Comparison of ENCODE assay signal across 12 mouse cellular contexts in the genomic region with DNA sequence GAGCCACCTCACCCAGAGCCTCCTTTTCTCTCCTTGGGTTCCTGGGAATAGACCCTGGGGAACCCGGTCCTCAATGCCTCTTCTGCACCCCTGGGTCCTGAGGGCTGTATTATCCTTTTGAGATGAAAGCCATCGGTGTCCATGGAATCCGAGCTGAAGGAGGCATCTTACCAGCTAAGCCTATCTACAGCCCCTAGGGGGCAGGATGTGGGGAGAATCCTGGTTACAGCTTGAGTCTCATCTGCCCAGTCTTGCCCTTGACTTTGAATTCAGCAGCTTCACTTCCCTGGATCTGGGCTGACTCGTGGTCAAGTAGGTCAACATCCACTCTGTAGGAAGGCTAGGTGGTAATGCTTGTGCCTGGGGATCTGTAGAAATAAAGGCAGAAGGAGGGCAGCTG. TPM values are rescaled to one million over a fixed set of nuclear protein-coding genes. Genes with fewer than 3 reads are reported as not detected.
DNase-seq lines count a peak whose midpoint lies in the region; ATAC-seq and TF ChIP-seq lines count a peak whose summit lies in the region.
"Had no signal": no experiment of that assay in that cellular context is flagged by ENCODE, and none has a peak within 500 bp of the region (broad histone marks: within the 10 kb centered on the region; RNA-seq: fewer than 3 reads in every experiment).

No protein-coding gene starts in this region.

- no peak for DNase-seq in kidney, adult 2 months
- peak; percentile 57 for DNase-seq in ES-CJ7 (ENCODE audit: low read depth, low spot score)
- DNase-seq in forebrain, embryonic 11.5 days (ENCODE audit: low spot score): no peak
- no peak for DNase-seq in thymus, postnatal 36 days
- no peak for DNase-seq in thymus, postnatal 4 days

- no peaks in the 10 kb centered on the region for H3K27me3 ChIP-seq in kidney, adult 2 months (replicated peaks; ENCODE audit: control insufficient read depth, insufficient read depth, low read length)
- H3K27me3 ChIP-seq in kidney, embryonic 16.5 days (ENCODE audit: insufficient read depth, low read length): no peaks in the 10 kb centered on the region; the same call in 1 of the 2 replicates
- no peaks in the 10 kb centered on the region for H3K27me3 ChIP-seq in forebrain, embryonic 11.5 days (ENCODE audit: control insufficient read depth, insufficient read depth, low read length)
- no peaks in the 10 kb centered on the region; the same call in 1 of the 2 replicates for H3K27me3 ChIP-seq in midbrain, embryonic 13.5 days
- H3K27me3 ChIP-seq in kidney, embryonic 14.5 days (ENCODE audit: control insufficient read depth, insufficient read depth, low read length): no peaks in the 10 kb centered on the region

- H3K4me3 ChIP-seq in kidney, adult 2 months (ENCODE audit: insufficient read depth, low read depth, low read length): no peak overlapping the region
- H3K4me3 ChIP-seq in kidney, embryonic 16.5 days (ENCODE audit: low read length): no peak overlapping the region
- no peak overlapping the region for H3K4me3 ChIP-seq in forebrain, embryonic 11.5 days (ENCODE audit: low read depth, low read length)
- H3K4me3 ChIP-seq in midbrain, embryonic 13.5 days (replicated peaks): no peak overlapping the region; the same call in 1 of the 2 replicates
- H3K4me3 ChIP-seq in kidney, embryonic 14.5 days (ENCODE audit: low read length): no peak overlapping the region
- H3K4me3 ChIP-seq: kidney, embryonic 15.5 days had no signal

- H3K27ac ChIP-seq in kidney, adult 2 months (ENCODE audit: insufficient read depth, low read depth, low read length): no peak overlapping the region
- H3K27ac ChIP-seq in kidney, embryonic 16.5 days (ENCODE audit: low read length): no peak overlapping the region
- H3K27ac ChIP-seq in forebrain, embryonic 11.5 days (ENCODE audit: low read depth, low read length): no peak overlapping the region
- H3K27ac ChIP-seq in midbrain, embryonic 13.5 days: peak overlapping the region; percentile 93
- H3K27ac ChIP-seq in kidney, embryonic 14.5 days (ENCODE audit: low read depth, low read length): no peak overlapping the region
- H3K27ac ChIP-seq: kidney, embryonic 15.5 days; macrophage had no signal

- H3K9ac ChIP-seq in kidney, embryonic 16.5 days (replicated peaks; ENCODE audit: low read length): no peak overlapping the region
- no peak overlapping the region for H3K9ac ChIP-seq in forebrain, embryonic 11.5 days (ENCODE audit: low read length)
- H3K9ac ChIP-seq in midbrain, embryonic 13.5 days (replicated peaks): no peak overlapping the region
- H3K9ac ChIP-seq in kidney, embryonic 14.5 days (ENCODE audit: low read depth, low read length): no peak overlapping the region
- H3K9ac ChIP-seq: kidney, embryonic 15.5 days had no signal

- H3K4me2 ChIP-seq in kidney, embryonic 16.5 days (replicated peaks; ENCODE audit: low read depth, low read length): no peak overlapping the region
- H3K4me2 ChIP-seq in forebrain, embryonic 11.5 days (ENCODE audit: low read depth, low read length, severe bottlenecking): 0 out of 2 replicates have a peak overlapping the region, but pooled peaks have one; percentile 53
- peak overlapping the region; percentile 64 for H3K4me2 ChIP-seq in midbrain, embryonic 13.5 days (replicated peaks)
- no peak overlapping the region for H3K4me2 ChIP-seq in kidney, embryonic 14.5 days (replicated peaks; ENCODE audit: low read depth, low read length)
- H3K4me2 ChIP-seq: kidney, embryonic 15.5 days had no signal

- H3K36me3 ChIP-seq in kidney, adult 2 months (ENCODE audit: control insufficient read depth, insufficient read depth, low read length): no peaks in the 10 kb centered on the region
- no peaks in the 10 kb centered on the region for H3K36me3 ChIP-seq in kidney, embryonic 16.5 days (ENCODE audit: insufficient read depth, low read length)
- no peaks in the 10 kb centered on the region for H3K36me3 ChIP-seq in forebrain, embryonic 11.5 days (ENCODE audit: control insufficient read depth, insufficient read depth, low read length)
- peaks cover 6% of the 10 kb centered on the region; the same call in 1 of the 2 replicates for H3K36me3 ChIP-seq in midbrain, embryonic 13.5 days
- H3K36me3 ChIP-seq in kidney, embryonic 14.5 days (ENCODE audit: control insufficient read depth, insufficient read depth, low read length): no peaks in the 10 kb centered on the region
- H3K36me3 ChIP-seq: kidney, embryonic 15.5 days had no signal

- H3K9me3 ChIP-seq in kidney, embryonic 16.5 days (ENCODE audit: low read length): peaks cover 3% of the 10 kb centered on the region; the same call in 1 of the 2 replicates
- H3K9me3 ChIP-seq in forebrain, embryonic 11.5 days (ENCODE audit: control insufficient read depth, low read length): no peaks in the 10 kb centered on the region
- H3K9me3 ChIP-seq in midbrain, embryonic 13.5 days: no peaks in the 10 kb centered on the region
- no peaks in the 10 kb centered on the region; the same call in 1 of the 2 replicates for H3K9me3 ChIP-seq in kidney, embryonic 14.5 days (ENCODE audit: control insufficient read depth, low read length)
- H3K9me3 ChIP-seq: kidney, embryonic 15.5 days had no signal

- no peak for ATAC-seq in kidney, embryonic 16.5 days (ENCODE audit: low FRiP score, low TSS enrichment)
- ATAC-seq in forebrain, embryonic 11.5 days (replicated peaks; ENCODE audit: low FRiP score): peak; percentile 6; the same call in 1 of the 2 replicates
- 0 out of 2 replicates have a peak, but pooled peaks have one; percentile 1 for ATAC-seq in midbrain, embryonic 13.5 days
- ATAC-seq in kidney, embryonic 14.5 days (ENCODE audit: low FRiP score, low TSS enrichment): no peak

- no peaks in the 10 kb centered on the region for H3K4me1 ChIP-seq in kidney, adult 2 months (ENCODE audit: control insufficient read depth, insufficient read depth, low read length)
- H3K4me1 ChIP-seq in kidney, embryonic 16.5 days (ENCODE audit: insufficient read depth, low read length): no peaks in the 10 kb centered on the region
- peaks cover 13% of the 10 kb centered on the region; the same call in 1 of the 2 replicates for H3K4me1 ChIP-seq in forebrain, embryonic 11.5 days (replicated peaks; ENCODE audit: control insufficient read depth, insufficient read depth, low read length)
- H3K4me1 ChIP-seq in midbrain, embryonic 13.5 days (replicated peaks): peaks cover 36% of the 10 kb centered on the region
- H3K4me1 ChIP-seq in kidney, embryonic 14.5 days (ENCODE audit: control insufficient read depth, insufficient read depth, low read length): no peaks in the 10 kb centered on the region
- H3K4me1 ChIP-seq: kidney, embryonic 15.5 days had no signal

- TF ChIP-seq POLR2A in kidney, adult 2 months (IDR thresholded peaks at IDR 0.05; ENCODE audit: low read depth, low read length): no peak

- WGBS in kidney, adult 2 months: 61% methylated on average over 4 of the region's 4 CpGs
- WGBS in kidney, embryonic 16.5 days: 59% methylated on average over 4 of the region's 4 CpGs
- 47% methylated on average over 4 of the region's 4 CpGs for WGBS in forebrain, embryonic 11.5 days
- 33% methylated on average over 4 of the region's 4 CpGs for WGBS in midbrain, embryonic 13.5 days
- WGBS in kidney, embryonic 14.5 days: 55% methylated on average over 4 of the region's 4 CpGs

- 0 out of 2 replicates have a peak, but pooled peaks have one; percentile 14 for TF ChIP-seq CTCF in kidney, adult 2 months (conservative IDR thresholded peaks at IDR 0.05; ENCODE audit: insufficient read depth, insufficient read length, low read depth, low read length)

RNA-seq across cellular contexts. Expression of a gene that starts 3.1 kb away (rescaled TPM):
- polyA plus RNA-seq in kidney, adult 2 months (2012; rRNA removed): 0.20 TPM in 1 of 2 replicates, not detected in the other
- not detected in 2 replicates for polyA plus RNA-seq in kidney, embryonic 16.5 days (2015; fragmentation: Nextera tagmentation; extraction: Ambion mirVana)
- 2.2 and 2.4 TPM in 2 replicates for polyA plus RNA-seq in forebrain, embryonic 11.5 days (2014; fragmentation: Nextera tagmentation; extraction: Ambion mirVana)
- polyA plus RNA-seq in midbrain, embryonic 13.5 days (2015; fragmentation: Nextera tagmentation; extraction: Ambion mirVana): 9.6 and 9.7 TPM in 2 replicates
- polyA plus RNA-seq in kidney, embryonic 14.5 days (2014; fragmentation: Nextera tagmentation; extraction: Ambion mirVana): not detected in 2 replicates
- polyA plus RNA-seq: heart, embryonic 14.5 days; limb, embryonic 11.5 days; macrophage had no signal

RNA-seq across cellular contexts. Expression of a gene that starts 10.7 kb away (rescaled TPM):
- 2.2 and 2.3 TPM in 2 replicates for polyA plus RNA-seq in kidney, adult 2 months (2012; rRNA removed)
- 65.9 and 71.2 TPM in 2 replicates for polyA plus RNA-seq in kidney, embryonic 16.5 days (2015; fragmentation: Nextera tagmentation; extraction: Ambion mirVana)
- polyA plus RNA-seq in forebrain, embryonic 11.5 days (2014; fragmentation: Nextera tagmentation; extraction: Ambion mirVana): 91.6 and 100 TPM in 2 replicates
- polyA plus RNA-seq in midbrain, embryonic 13.5 days (2015; fragmentation: Nextera tagmentation; extraction: Ambion mirVana): 28.6 and 30.4 TPM in 2 replicates
- 83.3 and 116 TPM in 2 replicates for polyA plus RNA-seq in kidney, embryonic 14.5 days (2014; fragmentation: Nextera tagmentation; extraction: Ambion mirVana)

RNA-seq across cellular contexts. Expression of a gene that starts 19.4 kb away (rescaled TPM):
- polyA plus RNA-seq in kidney, adult 2 months (2012; rRNA removed): 0.47 and 0.90 TPM in 2 replicates
- polyA plus RNA-seq in kidney, embryonic 16.5 days (2015; fragmentation: Nextera tagmentation; extraction: Ambion mirVana): 8.6 and 11.3 TPM in 2 replicates
- polyA plus RNA-seq in forebrain, embryonic 11.5 days (2014; fragmentation: Nextera tagmentation; extraction: Ambion mirVana): 157 and 162 TPM in 2 replicates
- 341 and 349 TPM in 2 replicates for polyA plus RNA-seq in midbrain, embryonic 13.5 days (2015; fragmentation: Nextera tagmentation; extraction: Ambion mirVana)
- 8.6 and 15.8 TPM in 2 replicates for polyA plus RNA-seq in kidney, embryonic 14.5 days (2014; fragmentation: Nextera tagmentation; extraction: Ambion mirVana)

RNA-seq across cellular contexts. Expression of a gene that starts 31.1 kb away (rescaled TPM):
- polyA plus RNA-seq in kidney, adult 2 months (2012; rRNA removed): 0.24 and 3.5 TPM in 2 replicates
- 0.15 TPM in 1 of 2 replicates, not detected in the other for polyA plus RNA-seq in kidney, embryonic 16.5 days (2015; fragmentation: Nextera tagmentation; extraction: Ambion mirVana)
- polyA plus RNA-seq in forebrain, embryonic 11.5 days (2014; fragmentation: Nextera tagmentation; extraction: Ambion mirVana): 0.35 and 0.64 TPM in 2 replicates
- polyA plus RNA-seq in midbrain, embryonic 13.5 days (2015; fragmentation: Nextera tagmentation; extraction: Ambion mirVana): not detected in 2 replicates
- 0.12 and 0.13 TPM in 2 replicates for polyA plus RNA-seq in kidney, embryonic 14.5 days (2014; fragmentation: Nextera tagmentation; extraction: Ambion mirVana)
- polyA plus RNA-seq: limb, embryonic 11.5 days had no signal

RNA-seq across cellular contexts. Expression of a gene that starts 42.6 kb away (rescaled TPM):
- 0.08 and 0.09 TPM in 2 replicates for polyA plus RNA-seq in kidney, adult 2 months (2012; rRNA removed)
- polyA plus RNA-seq in kidney, embryonic 16.5 days (2015; fragmentation: Nextera tagmentation; extraction: Ambion mirVana): 0.41 and 0.62 TPM in 2 replicates
- 0.87 and 1.2 TPM in 2 replicates for polyA plus RNA-seq in forebrain, embryonic 11.5 days (2014; fragmentation: Nextera tagmentation; extraction: Ambion mirVana)
- 0.50 and 0.70 TPM in 2 replicates for polyA plus RNA-seq in midbrain, embryonic 13.5 days (2015; fragmentation: Nextera tagmentation; extraction: Ambion mirVana)
- polyA plus RNA-seq in kidney, embryonic 14.5 days (2014; fragmentation: Nextera tagmentation; extraction: Ambion mirVana): 0.80 and 1.1 TPM in 2 replicates
- polyA plus RNA-seq: macrophage had no signal

Comparison
In these comparisons a context has a peak if more than half of its experiments do, and no peak if none do; other contexts are left out.
1. ATAC-seq: peak in forebrain, embryonic 11.5 days (single experiment) and midbrain, embryonic 13.5 days (single experiment); none in kidney, embryonic 16.5 days (single experiment) and kidney, embryonic 14.5 days (single experiment).
2. H3K4me2 ChIP-seq: peak in forebrain, embryonic 11.5 days (single experiment) and midbrain, embryonic 13.5 days (single experiment); none in kidney, embryonic 16.5 days (single experiment) and kidney, embryonic 14.5 days (single experiment).